Mouse (Mus musculus) liver, adult 2 months (tissue): ENCODE results near the gene 1700013G24Rik.
"Not testable (repeated sequence)": the region's sequence is repeated elsewhere in the genome, so short reads cannot be mapped to it uniquely, and the experiment has no call there.

Source experiments
- CTCF ChIP-seq: fragments of 200-500 bp; IDR thresholded peaks from 2 replicates; pipeline ENCODE4 v1.5.1; 2011; ENCODE audit warnings: low read depth, low read length, control low read depth
- POLR2A ChIP-seq: fragments of 200-500 bp; IDR thresholded peaks from 2 replicates; pipeline ENCODE4 v1.6.1; 2011; ENCODE audit warnings: low read length, control low read depth; ENCODE audit not compliant: insufficient read depth; ENCODE audit errors: extremely low read depth

DNA sequence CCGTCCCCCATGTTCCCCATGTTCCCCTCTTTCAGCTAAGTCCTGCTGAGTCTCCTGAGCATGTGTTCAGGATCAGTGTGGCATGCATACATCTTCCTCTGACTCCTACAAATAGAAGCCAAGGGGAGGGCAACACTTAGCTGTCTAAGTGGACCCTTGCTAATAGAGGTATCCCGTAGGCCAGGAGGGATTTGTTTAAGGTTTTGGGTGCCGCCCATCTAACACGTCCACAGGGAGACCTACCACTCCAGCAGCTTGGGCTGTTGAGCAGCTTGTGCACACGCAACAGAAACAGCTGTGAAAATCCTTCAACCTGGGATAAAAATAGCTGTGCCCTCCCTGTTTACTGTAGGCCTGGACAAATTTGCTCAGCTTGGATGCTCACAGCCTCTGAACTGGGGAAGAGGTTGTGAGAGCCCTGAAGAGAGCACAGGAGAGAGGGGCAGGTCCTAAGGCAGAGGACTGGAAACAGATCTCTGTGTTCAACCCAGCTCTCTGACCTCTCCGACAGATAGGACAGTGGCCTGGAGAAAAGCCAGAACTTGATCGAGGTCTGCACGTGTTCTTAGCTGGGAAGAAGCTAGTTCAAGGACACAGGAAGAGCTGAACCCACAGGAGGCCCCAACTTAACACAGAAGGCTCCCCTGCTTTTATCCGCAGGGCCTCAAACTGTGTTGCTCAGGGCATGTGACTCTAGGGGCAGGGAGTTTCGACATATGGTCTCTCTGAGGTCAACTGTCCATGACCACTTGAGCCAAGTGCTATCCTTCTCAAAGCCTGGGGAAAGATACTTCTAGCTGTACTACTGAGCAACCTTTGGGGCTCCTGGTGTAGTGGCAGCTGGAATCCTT lies 20.2 kb upstream of the 1700013G24Rik start:
- not testable (repeated sequence) for TF ChIP-seq CTCF, POLR2A
